Mouse (Mus musculus) hindbrain, embryonic 15.5 days (tissue): ENCODE data around the gene Srgap2. TPM values are rescaled to one million over a fixed set of nuclear protein-coding genes. Genes with fewer than 3 reads are reported as not detected.

Experiments used
- ATAC-seq: fragments of 200-750 bp; cut with Nextera tagmentation; 2 replicates; pipeline ENCODE4 v1.8.0; 2017; ENCODE audit warnings: low read depth, moderate number of reproducible peaks, moderate TSS enrichment; ENCODE audit not compliant: low FRiP score
- H3K27ac ChIP-seq: fragments of 300-500 bp; sonication (generic); replicated peaks from 2 replicates; pipeline ENCODE4 v1.5.1; 2015; ENCODE audit warnings: mild to moderate bottlenecking, inconsistent platforms
- H3K27me3 ChIP-seq: fragments of 300-500 bp; sonication (generic); 2 replicates; pipeline ENCODE4 v1.6.1; 2015; ENCODE audit warnings: control low read depth, inconsistent platforms
- H3K36me3 ChIP-seq: fragments of 300-500 bp; sonication (generic); 2 replicates; pipeline ENCODE4 v1.6.1; 2015; ENCODE audit warnings: control low read depth, inconsistent platforms
- H3K4me1 ChIP-seq: fragments of 300-500 bp; sonication (generic); replicated peaks from 2 replicates; pipeline ENCODE4 v1.6.1; 2015; ENCODE audit warnings: control low read depth, inconsistent platforms
- H3K4me2 ChIP-seq: fragments of 300-500 bp; sonication (generic); 2 replicates; pipeline ENCODE4 v1.6.1; 2015; ENCODE audit warnings: moderate library complexity, mild to moderate bottlenecking, inconsistent platforms
- H3K4me3 ChIP-seq: fragments of 300-500 bp; sonication (generic); 2 replicates; pipeline ENCODE4 v1.5.1; 2015; ENCODE audit warnings: mild to moderate bottlenecking, inconsistent platforms
- H3K9ac ChIP-seq: fragments of 300-500 bp; sonication (generic); 2 replicates; pipeline ENCODE4 v1.6.1; 2015; ENCODE audit warnings: inconsistent platforms
- H3K9me3 ChIP-seq: fragments of 300-500 bp; sonication (generic); 2 replicates; pipeline ENCODE4 v1.6.1; 2016; ENCODE audit warnings: control low read depth, inconsistent platforms
- WGBS: fragments of 180-500 bp; shearing (Covaris S2); methylation state at CpG from one replicate; pipeline ENCODE4 v1.1.7; 2015; 5-methylcytosine and 5-hydroxymethylcytosine counted together
- polyA plus RNA-seq: library from polyadenylated mRNA; unstranded; fragments of >200 nt; fragmentation: Nextera tagmentation; extraction: Ambion mirVana; gene quantifications from 2 replicates; pipeline ENCODE4 v1.2.1, GENCODE M21; 2015

Srgap2 gene
- polyA plus RNA-seq, 1 experiment from 2014 or later = 28.3 TPM

- Histone ChIP-seq H3K4me3 (no peak overlapping the region), H3K9me3 (no peaks in the 10 kb centered on the region), H3K27me3 (no peaks in the 10 kb centered on the region), H3K4me2 (no peak overlapping the region), H3K36me3 (peaks cover 28% of the 10 kb centered on the region), H3K27ac (no peak overlapping the region), H3K4me1 (peaks cover 5% of the 10 kb centered on the region; the same call in 1 of the 2 replicates), H3K9ac (no peak overlapping the region)
- WGBS = 75% methylated on average over 2 of the region's 2 CpGs
- no peak for ATAC-seq
Measured at GRCm38 (mm10) chr1:131287267-131287666, 239.9 kb downstream of the Srgap2 start.

- Histone ChIP-seq H3K27me3 (no peaks in the 10 kb centered on the region), H3K4me3 (no peak overlapping the region), H3K4me2 (no peak overlapping the region), H3K9me3 (no peaks in the 10 kb centered on the region), H3K36me3 (peaks cover 23% of the 10 kb centered on the region), H3K27ac (no peak overlapping the region), H3K9ac (no peak overlapping the region), H3K4me1 (peaks cover 5% of the 10 kb centered on the region; the same call in 1 of the 2 replicates)
- no peak for ATAC-seq
- WGBS = 86% methylated on average over 5 of the region's 5 CpGs
Measured at GRCm38 (mm10) chr1:131286803-131287202, 240.3 kb downstream of the Srgap2 start.

- Histone ChIP-seq H3K27me3 (no peaks in the 10 kb centered on the region), H3K9me3 (no peaks in the 10 kb centered on the region), H3K27ac (peak overlapping the region; percentile 34; the same call in 1 of the 2 replicates), H3K4me3 (no peak overlapping the region), H3K4me1 (peaks cover 5% of the 10 kb centered on the region; the same call in 1 of the 2 replicates), H3K36me3 (peaks cover 14% of the 10 kb centered on the region), H3K4me2 (no peak overlapping the region), H3K9ac (no peak overlapping the region)
- no peak for ATAC-seq
- 84% methylated on average over 4 of the region's 4 CpGs for WGBS
Measured at GRCm38 (mm10) chr1:131284616-131285015, 242.5 kb downstream of the Srgap2 start.

- ATAC-seq = 0 out of 2 replicates have a peak, but pooled peaks have one; percentile 29
- H3K4me2 ChIP-seq = no peak overlapping the region
- H3K9ac ChIP-seq = no peak overlapping the region
- H3K9me3 ChIP-seq = no peaks in the 10 kb centered on the region
- H3K4me1 ChIP-seq = peaks cover 5% of the 10 kb centered on the region; the same call in 1 of the 2 replicates
- no peaks in the 10 kb centered on the region for H3K27me3 ChIP-seq
- no peak overlapping the region for H3K4me3 ChIP-seq
- WGBS = 71% methylated on average over 1 of the region's 1 CpGs
- peaks cover 13% of the 10 kb centered on the region for H3K36me3 ChIP-seq
- peak overlapping the region; percentile 34; the same call in 1 of the 2 replicates for H3K27ac ChIP-seq
Measured at GRCm38 (mm10) chr1:131284167-131284566, 243.0 kb downstream of the Srgap2 start.

GRCm38 (mm10) chr1:131281731-131282130, 245.4 kb downstream of the Srgap2 start:
- H3K4me1 ChIP-seq = peaks cover 5% of the 10 kb centered on the region; the same call in 1 of the 2 replicates
- H3K9ac ChIP-seq = no peak overlapping the region
- no peak overlapping the region for H3K27ac ChIP-seq
- H3K4me2 ChIP-seq = no peak overlapping the region
- H3K4me3 ChIP-seq = no peak overlapping the region
- H3K36me3 ChIP-seq = peaks cover under 1% of the 10 kb centered on the region; the same call in 1 of the 2 replicates
- no peaks in the 10 kb centered on the region for H3K9me3 ChIP-seq
- ATAC-seq = no peak
- 61% methylated on average over 4 of the region's 4 CpGs for WGBS
- no peaks in the 10 kb centered on the region for H3K27me3 ChIP-seq

GRCm38 (mm10) chr1:131280280-131280679, 246.9 kb downstream of the Srgap2 start:
- Histone ChIP-seq H3K9ac (no peak overlapping the region), H3K4me2 (no peak overlapping the region), H3K4me1 (peaks cover 5% of the 10 kb centered on the region; the same call in 1 of the 2 replicates), H3K4me3 (no peak overlapping the region), H3K9me3 (no peaks in the 10 kb centered on the region), H3K36me3 (no peaks in the 10 kb centered on the region), H3K27me3 (no peaks in the 10 kb centered on the region), H3K27ac (no peak overlapping the region)
- 61% methylated on average over 3 of the region's 3 CpGs for WGBS
- no peak for ATAC-seq

GRCm38 (mm10) chr1:131279456-131279776, 247.7 kb downstream of the Srgap2 start, which contains the start of gene Ikbke:
Ikbke (minus strand) TSS chr1:131279606.
- Histone ChIP-seq H3K36me3 (no peaks in the 10 kb centered on the region), H3K9me3 (no peaks in the 10 kb centered on the region), H3K4me3 (peak within 1 kb of the TSS; percentile 17; the same call in 1 of the 2 replicates), H3K9ac (no peak within 1 kb of the TSS), H3K27ac (no peak within 1 kb of the TSS), H3K4me2 (peak within 1 kb of the TSS; percentile 31), H3K4me1 (no peaks in the 10 kb centered on the region), H3K27me3 (no peaks in the 10 kb centered on the region)
- 58% methylated on average over 4 of the region's 4 CpGs for whole genome bisulfite sequencing
- ATAC-seq = no peak

- Histone ChIP-seq H3K4me3 (peak overlapping the region; percentile 17; the same call in 1 of the 2 replicates), H3K27ac (no peak overlapping the region), H3K9ac (no peak overlapping the region), H3K27me3 (no peaks in the 10 kb centered on the region), H3K4me2 (peak overlapping the region; percentile 31), H3K36me3 (no peaks in the 10 kb centered on the region), H3K4me1 (no peaks in the 10 kb centered on the region), H3K9me3 (no peaks in the 10 kb centered on the region)
- WGBS = 49% methylated on average over 8 of the region's 8 CpGs
- ATAC-seq = no peak
Measured at GRCm38 (mm10) chr1:131278606-131279455, 248.3 kb downstream of the Srgap2 start.

GRCm38 (mm10) chr1:131276831-131277230, 250.3 kb downstream of the Srgap2 start:
- no peaks in the 10 kb centered on the region for H3K36me3 ChIP-seq
- H3K4me3 ChIP-seq = no peak overlapping the region
- no peaks in the 10 kb centered on the region for H3K27me3 ChIP-seq
- no peak for ATAC-seq
- no peak overlapping the region for H3K27ac ChIP-seq
- no peaks in the 10 kb centered on the region for H3K9me3 ChIP-seq
- H3K4me1 ChIP-seq = no peaks in the 10 kb centered on the region
- no peak overlapping the region for H3K9ac ChIP-seq
- no peak overlapping the region for H3K4me2 ChIP-seq

- no peaks in the 10 kb centered on the region for H3K9me3 ChIP-seq
- no peaks in the 10 kb centered on the region for H3K36me3 ChIP-seq
- ATAC-seq = no peak
- no peak overlapping the region for H3K4me3 ChIP-seq
- no peak overlapping the region for H3K9ac ChIP-seq
- H3K27ac ChIP-seq = no peak overlapping the region
- H3K4me2 ChIP-seq = no peak overlapping the region
- no peaks in the 10 kb centered on the region for H3K4me1 ChIP-seq
- WGBS = 75% methylated on average over 14 of the region's 14 CpGs
- no peaks in the 10 kb centered on the region for H3K27me3 ChIP-seq
Measured at GRCm38 (mm10) chr1:131275577-131275976, 251.6 kb downstream of the Srgap2 start.

- no peaks in the 10 kb centered on the region for H3K27me3 ChIP-seq
- peaks cover 2% of the 10 kb centered on the region; the same call in 1 of the 2 replicates for H3K4me1 ChIP-seq
- no peak overlapping the region for H3K4me2 ChIP-seq
- no peak overlapping the region for H3K4me3 ChIP-seq
- no peak overlapping the region for H3K27ac ChIP-seq
- WGBS = 56% methylated on average over 22 of the region's 22 CpGs
- H3K36me3 ChIP-seq = no peaks in the 10 kb centered on the region
- ATAC-seq = no peak
- H3K9me3 ChIP-seq = no peaks in the 10 kb centered on the region
- H3K9ac ChIP-seq = no peak overlapping the region
Measured at GRCm38 (mm10) chr1:131274725-131275539, 252.2 kb downstream of the Srgap2 start.
